Mouse (Mus musculus): Measurements from ENCODE around the gene Rbp1. TPM values are rescaled to one million over a fixed set of nuclear protein-coding genes. Genes with fewer than 3 reads are reported as not detected.
A peak's percentile ranks its signal among the peaks of the same experiment; 100 is the strongest.

Gene Rbp1
- polyA plus RNA-seq, 1 experiment from 2014 or later = 25.5 TPM

DNA sequence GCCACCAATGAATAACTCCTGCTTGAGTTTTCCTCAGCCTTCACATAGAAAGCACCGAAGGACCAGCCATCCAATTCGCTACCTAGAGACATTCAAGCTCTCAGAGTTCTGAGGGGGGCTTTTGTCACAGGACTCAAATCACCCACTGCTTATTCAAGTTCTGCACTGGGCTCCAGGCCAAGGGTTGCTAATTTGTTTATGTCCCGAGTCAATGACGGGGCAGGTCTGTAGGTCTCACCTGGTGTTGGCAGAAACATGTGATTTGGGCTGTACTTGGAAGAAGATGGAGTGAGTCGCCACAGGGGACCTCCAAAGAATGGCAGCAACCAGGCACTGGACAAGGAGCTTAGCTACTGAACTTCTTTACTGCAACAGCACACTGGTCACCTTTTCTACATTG, 68.3 kb downstream of the Rbp1 start:
- WGBS = 53% methylated on average over 5 of the region's 5 CpGs

DNA sequence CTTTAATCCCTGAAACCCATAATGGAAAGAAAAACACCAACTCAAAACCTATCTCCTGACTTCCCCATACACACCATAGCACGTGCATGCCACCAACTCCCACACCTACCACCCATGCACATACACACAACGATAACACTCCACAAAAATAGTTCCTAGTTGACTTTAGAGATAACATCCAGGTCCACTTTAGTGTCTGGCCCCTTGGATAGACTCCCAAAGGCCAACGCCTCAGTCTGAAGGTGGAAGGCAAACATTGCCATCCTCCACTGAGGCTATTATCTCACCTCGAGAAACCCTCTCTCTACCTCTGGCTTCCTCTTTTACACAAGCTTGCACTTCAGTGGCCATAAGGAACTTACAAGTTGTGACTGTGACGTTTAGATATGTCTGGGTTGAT, 69.5 kb downstream of the Rbp1 start:
- Histone ChIP-seq H3K4me1 (replicated peaks; ENCODE audit: control insufficient read depth, insufficient read depth, low read length) (peaks cover 8% of the 10 kb centered on the region), H3K27me3 (replicated peaks; ENCODE audit: control insufficient read depth, insufficient read depth, low read length) (no peaks in the 10 kb centered on the region), H3K4me2 (replicated peaks; ENCODE audit: low read depth) (peak overlapping the region; percentile 52), H3K27ac (ENCODE audit: low read depth, low read length) (peak overlapping the region; percentile 74), H3K4me3 (ENCODE audit: low read depth, low read length) (peak overlapping the region; percentile 28; the same call in 1 of the 2 replicates), H3K36me3 (ENCODE audit: control insufficient read depth, insufficient read depth) (no peaks in the 10 kb centered on the region), H3K9me3 (ENCODE audit: control insufficient read depth) (no peaks in the 10 kb centered on the region), H3K9ac (ENCODE audit: low read depth, low read length) (peak overlapping the region; percentile 43)
- WGBS = 31% methylated on average over 5 of the region's 5 CpGs
- no peak for TF ChIP-seq CTCF (IDR thresholded peaks at IDR 0.05; ENCODE audit: low read depth)
- peak; percentile 15 for ATAC-seq

More for the DNA sequence above, 68.3 kb downstream of the Rbp1 start:
- Histone ChIP-seq H3K27ac (ENCODE audit: low read depth, low read length) (peak overlapping the region; percentile 74), H3K4me1 (replicated peaks; ENCODE audit: control insufficient read depth, insufficient read depth, low read length) (peaks cover 8% of the 10 kb centered on the region), H3K4me2 (replicated peaks; ENCODE audit: low read depth) (peak overlapping the region; percentile 52), H3K4me3 (ENCODE audit: low read depth, low read length) (peak overlapping the region; percentile 28), H3K9me3 (ENCODE audit: control insufficient read depth) (no peaks in the 10 kb centered on the region), H3K36me3 (ENCODE audit: control insufficient read depth, insufficient read depth) (no peaks in the 10 kb centered on the region), H3K9ac (ENCODE audit: low read depth, low read length) (peak overlapping the region; percentile 68), H3K27me3 (replicated peaks; ENCODE audit: control insufficient read depth, insufficient read depth, low read length) (no peaks in the 10 kb centered on the region)
- ATAC-seq = no peak
- TF ChIP-seq CTCF (IDR thresholded peaks at IDR 0.05; ENCODE audit: low read depth) = no peak

DNA sequence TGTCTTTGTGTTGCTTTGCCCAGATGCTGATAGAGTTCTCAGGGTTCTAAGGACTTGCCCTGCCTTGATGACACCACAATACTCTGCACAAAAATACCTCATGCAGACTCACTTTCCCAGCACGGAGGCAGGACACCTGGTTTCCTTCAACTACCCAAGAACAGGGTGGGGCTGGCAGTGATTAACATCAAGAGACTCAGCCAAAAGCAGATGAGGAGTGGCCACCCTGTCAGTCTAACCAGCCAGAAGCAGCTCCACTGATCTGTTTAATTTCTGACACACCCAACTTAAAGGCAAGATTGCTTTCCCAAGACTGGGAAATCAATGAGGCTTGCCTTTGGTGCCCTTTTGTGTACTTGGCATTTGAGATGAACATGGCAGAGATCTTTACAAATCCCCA, 70.1 kb downstream of the Rbp1 start:
- no peak for TF ChIP-seq CTCF (IDR thresholded peaks at IDR 0.05; ENCODE audit: low read depth)
- peak; percentile 54 for ATAC-seq
- WGBS = 14% methylated on average over 1 of the region's 1 CpGs

More for the DNA sequence above, 70.1 kb downstream of the Rbp1 start:
- H3K4me2 ChIP-seq (replicated peaks; ENCODE audit: low read depth) = peak overlapping the region; percentile 52
- no peaks in the 10 kb centered on the region for H3K9me3 ChIP-seq (ENCODE audit: control insufficient read depth)
- H3K36me3 ChIP-seq (ENCODE audit: control insufficient read depth, insufficient read depth) = no peaks in the 10 kb centered on the region
- H3K9ac ChIP-seq (ENCODE audit: low read depth, low read length) = peak overlapping the region; percentile 43
- H3K4me1 ChIP-seq (replicated peaks; ENCODE audit: control insufficient read depth, insufficient read depth, low read length) = peaks cover 5% of the 10 kb centered on the region
- no peaks in the 10 kb centered on the region for H3K27me3 ChIP-seq (replicated peaks; ENCODE audit: control insufficient read depth, insufficient read depth, low read length)
- H3K27ac ChIP-seq (ENCODE audit: low read depth, low read length) = peak overlapping the region; percentile 74
- no peak overlapping the region for H3K4me3 ChIP-seq (ENCODE audit: low read depth, low read length)

Other genes starting within 250 kb of the Rbp1 start
- 17.3 and 21.2 TPM in 2 replicates for gene Nmnat3, start 135.5 kb upstream of the Rbp1 start, polyA plus RNA-seq (2015; fragmentation: Nextera tagmentation; extraction: Ambion mirVana)
- 7,315 and 7,837 TPM in 2 replicates for gene Rbp2, start 63.2 kb downstream of the Rbp1 start, polyA plus RNA-seq (2015; fragmentation: Nextera tagmentation; extraction: Ambion mirVana)
- gene Copb2, start 140.8 kb downstream of the Rbp1 start, polyA plus RNA-seq (2015; fragmentation: Nextera tagmentation; extraction: Ambion mirVana) = 168 and 181 TPM in 2 replicates
- gene Mrps22, start 178.7 kb downstream of the Rbp1 start, polyA plus RNA-seq (2015; fragmentation: Nextera tagmentation; extraction: Ambion mirVana) = 26.7 and 28.1 TPM in 2 replicates